Mouse (Mus musculus) cortical plate, adult 2 months (tissue): Measurements from ENCODE around the gene Ctcf.

ENCODE experiments used
- CTCF ChIP-seq: fragments of 200-500 bp; IDR thresholded peaks from 2 replicates; pipeline ENCODE4 v1.5.1; 2011; ENCODE audit warnings: mild to moderate bottlenecking, control low read depth, low read length; ENCODE audit not compliant: insufficient read depth; ENCODE audit errors: extremely low read depth
- POLR2A ChIP-seq: fragments of 200-500 bp; IDR thresholded peaks from 2 replicates; pipeline ENCODE4 v1.6.1; 2011; ENCODE audit warnings: mild to moderate bottlenecking, low read length, control low read depth; ENCODE audit not compliant: insufficient read depth; ENCODE audit errors: extremely low read depth

GRCm38 (mm10) chr8:105593859-105594258 lies 42.5 kb upstream of the Ctcf start:
- no peak for TF ChIP-seq CTCF
- TF ChIP-seq POLR2A: no peak
